Mouse (Mus musculus): ENCODE measurements at regions not wholly inside any gene's neighbourhood (a gene's known extent, or its start where the extent isn't known, plus 50 kb on each side); places are given as distances from the start of the nearest gene placed in this dataset.

DNA sequence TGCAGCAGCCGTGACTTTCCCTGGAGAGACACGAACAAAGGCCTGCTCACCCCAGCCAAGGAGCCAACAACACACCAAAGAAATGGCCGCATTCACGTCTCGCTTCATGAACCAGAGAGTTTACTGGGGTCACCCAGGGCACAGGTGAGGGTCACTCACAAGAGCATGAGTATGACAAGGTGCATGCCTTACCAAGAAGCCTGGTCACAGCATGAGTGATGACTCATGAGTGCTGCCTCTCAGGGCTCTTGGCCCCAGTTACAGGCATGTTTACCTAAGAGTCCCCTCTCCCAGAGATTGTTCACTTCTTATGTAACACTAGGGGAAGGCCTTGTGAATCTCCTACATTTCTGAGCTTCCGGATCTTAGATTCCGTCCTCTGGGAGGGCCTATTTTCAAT lies 236.6 kb upstream of the Zfp64 start:
- H3K9ac ChIP-seq (replicated peaks), result no peak overlapping the region
- H3K4me1 ChIP-seq (replicated peaks; ENCODE audit: control insufficient read depth in 2 of 2, insufficient read depth in 2 of 2, low read length in 1 of 2), result no peaks in the 10 kb centered on the region
- DNase-seq (ENCODE audit: low read depth in 3 of 3, low spot score in 3 of 3) (no peak), ATAC-seq (ENCODE audit: insufficient read depth) (no peak)
- TF ChIP-seq EP300 (IDR thresholded peaks at IDR 0.05; ENCODE audit: low read depth) (no peak), CTCF (IDR thresholded peaks at IDR 0.05; ENCODE audit: low read depth) (no peak)
- H3K4me2 ChIP-seq (ENCODE audit: low read depth), result no peak overlapping the region
- H3K9me3 ChIP-seq (ENCODE audit: control insufficient read depth, low read length), result no peaks in the 10 kb centered on the region
- no peaks in the 10 kb centered on the region for H3K36me3 ChIP-seq (replicated peaks; ENCODE audit: control insufficient read depth, insufficient read depth, low read depth)
- no peak overlapping the region for H3K27ac ChIP-seq
- 55% methylated on average over 7 of the region's 7 CpGs for WGBS (ENCODE audit: insufficient replicate concordance)
- H3K4me3 ChIP-seq (ENCODE audit: insufficient read depth in 1 of 2, low read depth in 2 of 2, low read length in 2 of 2), result no peak overlapping the region
- no peaks in the 10 kb centered on the region for H3K27me3 ChIP-seq (ENCODE audit: control insufficient read depth, insufficient read depth, low read length)

DNA sequence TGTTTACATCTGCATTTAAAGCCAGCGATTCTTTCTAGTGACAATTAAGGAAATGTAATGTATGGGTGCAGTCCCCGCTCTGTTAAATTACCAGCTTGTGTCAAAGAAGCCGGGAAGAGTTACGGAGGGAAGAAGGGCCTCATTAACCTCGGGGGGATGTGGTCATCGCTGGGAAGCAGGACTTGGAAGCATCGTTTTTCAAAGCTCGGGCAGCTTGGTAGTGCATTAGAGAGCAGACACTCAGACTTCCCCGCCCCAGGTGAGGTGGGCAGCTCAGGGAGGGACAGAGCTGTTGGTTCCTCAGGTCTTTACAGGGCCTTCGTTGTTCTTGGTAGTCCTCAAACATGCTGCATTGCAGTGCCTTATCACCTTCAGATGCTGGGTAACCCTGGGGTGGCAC lies 236.1 kb upstream of the Zfp64 start:
- H3K9me3 ChIP-seq (ENCODE audit: control insufficient read depth, low read length), result no peaks in the 10 kb centered on the region
- no peaks in the 10 kb centered on the region for H3K27me3 ChIP-seq (ENCODE audit: control insufficient read depth, insufficient read depth, low read length)
- no peak overlapping the region for H3K27ac ChIP-seq
- TF ChIP-seq CTCF (IDR thresholded peaks at IDR 0.05; ENCODE audit: low read depth), result no peak
- TF ChIP-seq EP300 (IDR thresholded peaks at IDR 0.05; ENCODE audit: low read depth), result no peak
- no peak overlapping the region for H3K9ac ChIP-seq (replicated peaks)
- no peak overlapping the region for H3K4me2 ChIP-seq (ENCODE audit: low read depth)
- ATAC-seq (ENCODE audit: insufficient read depth) (no peak), DNase-seq (ENCODE audit: low read depth in 3 of 3, low spot score in 3 of 3) (no peak)
- WGBS (ENCODE audit: insufficient replicate concordance), result 48% methylated on average over 10 of the region's 10 CpGs
- no peak overlapping the region for H3K4me3 ChIP-seq (ENCODE audit: insufficient read depth in 1 of 2, low read depth in 2 of 2, low read length in 2 of 2)
- H3K4me1 ChIP-seq (replicated peaks; ENCODE audit: control insufficient read depth in 2 of 2, insufficient read depth in 2 of 2, low read length in 1 of 2), result no peaks in the 10 kb centered on the region
- H3K36me3 ChIP-seq (replicated peaks; ENCODE audit: control insufficient read depth, insufficient read depth, low read depth), result no peaks in the 10 kb centered on the region

DNA sequence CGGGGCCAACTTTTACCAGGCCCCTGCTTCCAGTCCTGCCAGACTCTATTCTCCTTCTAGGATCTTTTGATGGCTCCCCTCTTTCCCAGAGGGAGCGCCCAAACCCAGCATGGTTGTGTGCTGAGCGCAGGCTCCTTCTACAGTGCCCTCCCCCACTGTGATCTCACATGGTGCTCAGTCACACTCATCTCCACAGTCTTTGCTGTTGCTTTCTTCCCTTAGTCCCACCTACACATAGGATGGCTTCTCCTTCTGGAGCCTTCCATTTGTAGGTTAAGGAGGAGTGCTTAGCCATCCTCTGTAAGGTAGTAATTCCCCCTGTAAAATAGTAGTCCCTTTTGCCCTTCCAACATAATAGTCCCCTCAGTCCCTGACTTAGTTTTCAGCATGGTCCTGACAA lies 222.2 kb upstream of the Zfp64 start:
- Histone ChIP-seq H3K4me3 (ENCODE audit: insufficient read depth in 1 of 2, low read depth in 2 of 2, low read length in 2 of 2) (no peak overlapping the region), H3K27me3 (ENCODE audit: control insufficient read depth, insufficient read depth, low read length) (no peaks in the 10 kb centered on the region), H3K4me1 (replicated peaks; ENCODE audit: control insufficient read depth in 2 of 2, insufficient read depth in 2 of 2, low read length in 1 of 2) (no peaks in the 10 kb centered on the region), H3K9me3 (ENCODE audit: control insufficient read depth, low read length) (no peaks in the 10 kb centered on the region), H3K9ac (replicated peaks) (no peak overlapping the region), H3K36me3 (replicated peaks; ENCODE audit: control insufficient read depth, insufficient read depth, low read depth) (no peaks in the 10 kb centered on the region), H3K27ac (no peak overlapping the region), H3K4me2 (ENCODE audit: low read depth) (no peak overlapping the region)
- TF ChIP-seq EP300 (IDR thresholded peaks at IDR 0.05; ENCODE audit: low read depth) (no peak), CTCF (IDR thresholded peaks at IDR 0.05; ENCODE audit: low read depth) (no peak)
- ATAC-seq (ENCODE audit: insufficient read depth) (no peak), DNase-seq (ENCODE audit: low read depth in 3 of 3, low spot score in 3 of 3) (no peak)
- 65% methylated on average over 3 of the region's 3 CpGs for WGBS (ENCODE audit: insufficient replicate concordance)

DNA sequence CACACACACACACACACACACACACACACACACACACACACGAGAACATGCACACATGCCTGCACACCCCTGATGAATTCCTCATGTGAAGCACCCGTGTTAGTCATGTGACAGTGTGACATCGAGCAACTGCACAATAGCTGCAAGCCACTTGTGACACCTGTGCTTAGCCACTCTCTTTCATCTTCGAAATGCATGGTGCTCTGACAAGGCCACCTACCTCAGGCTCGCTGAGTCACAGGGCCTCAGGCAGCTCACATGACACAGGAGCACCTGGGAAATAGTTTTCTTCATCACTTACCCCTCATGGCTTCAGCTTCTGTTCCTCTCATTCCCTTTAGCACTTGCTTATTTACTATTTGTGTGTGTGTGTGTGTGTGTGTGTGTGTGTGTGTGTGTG lies 213.4 kb upstream of the Zfp64 start:
- 46% methylated on average over 5 of the region's 5 CpGs for WGBS (ENCODE audit: insufficient replicate concordance)
- TF ChIP-seq EP300 (IDR thresholded peaks at IDR 0.05; ENCODE audit: low read depth) (no peak), CTCF (IDR thresholded peaks at IDR 0.05; ENCODE audit: low read depth) (no peak)
- Histone ChIP-seq H3K4me1 (replicated peaks; ENCODE audit: control insufficient read depth in 2 of 2, insufficient read depth in 2 of 2, low read length in 1 of 2) (no peaks in the 10 kb centered on the region), H3K9ac (replicated peaks) (no peak overlapping the region), H3K4me3 (ENCODE audit: insufficient read depth in 1 of 2, low read depth in 2 of 2, low read length in 2 of 2) (no peak overlapping the region), H3K4me2 (ENCODE audit: low read depth) (no peak overlapping the region), H3K27ac (no peak overlapping the region), H3K27me3 (ENCODE audit: control insufficient read depth, insufficient read depth, low read length) (no peaks in the 10 kb centered on the region), H3K36me3 (replicated peaks; ENCODE audit: control insufficient read depth, insufficient read depth, low read depth) (no peaks in the 10 kb centered on the region), H3K9me3 (ENCODE audit: control insufficient read depth, low read length) (no peaks in the 10 kb centered on the region)
- no peak for ATAC-seq (ENCODE audit: insufficient read depth)
- DNase-seq (ENCODE audit: low read depth in 3 of 3, low spot score in 3 of 3), result no peak

DNA sequence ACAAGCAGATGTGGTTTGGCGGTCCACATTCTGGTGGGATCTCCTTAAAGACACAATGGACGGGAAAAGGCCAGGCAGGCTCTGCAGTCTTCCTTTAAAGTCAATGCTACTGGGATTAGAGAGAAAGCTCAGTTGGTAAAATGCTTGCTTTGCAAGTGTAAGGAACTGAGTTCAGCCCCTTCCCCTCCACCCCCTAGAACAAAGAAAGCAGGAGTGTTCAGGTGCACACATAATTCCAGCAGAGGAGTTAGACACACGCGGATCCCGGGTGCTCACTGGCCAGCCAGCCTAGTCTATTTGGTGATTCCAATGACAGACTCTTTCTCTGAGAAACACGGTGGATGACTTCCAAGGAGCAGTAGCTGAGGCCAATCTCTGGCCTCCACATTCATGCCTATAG lies 213.0 kb upstream of the Zfp64 start:
- Histone ChIP-seq H3K36me3 (replicated peaks; ENCODE audit: control insufficient read depth, insufficient read depth, low read depth) (no peaks in the 10 kb centered on the region), H3K4me1 (replicated peaks; ENCODE audit: control insufficient read depth in 2 of 2, insufficient read depth in 2 of 2, low read length in 1 of 2) (no peaks in the 10 kb centered on the region), H3K9me3 (ENCODE audit: control insufficient read depth, low read length) (no peaks in the 10 kb centered on the region), H3K27me3 (ENCODE audit: control insufficient read depth, insufficient read depth, low read length) (no peaks in the 10 kb centered on the region), H3K4me3 (ENCODE audit: insufficient read depth in 1 of 2, low read depth in 2 of 2, low read length in 2 of 2) (no peak overlapping the region), H3K4me2 (ENCODE audit: low read depth) (no peak overlapping the region), H3K9ac (replicated peaks) (no peak overlapping the region), H3K27ac (no peak overlapping the region)
- DNase-seq (ENCODE audit: low read depth in 3 of 3, low spot score in 3 of 3) (no peak), ATAC-seq (ENCODE audit: insufficient read depth) (no peak)
- WGBS (ENCODE audit: insufficient replicate concordance), result 70% methylated on average over 6 of the region's 6 CpGs
- TF ChIP-seq EP300 (IDR thresholded peaks at IDR 0.05; ENCODE audit: low read depth), result no peak
- TF ChIP-seq CTCF (IDR thresholded peaks at IDR 0.05; ENCODE audit: low read depth), result no peak
